Mouse (Mus musculus) hindbrain, embryonic 11.5 days (tissue): ENCODE results near the gene Boc. TPM values are rescaled to one million over a fixed set of nuclear protein-coding genes. Genes with fewer than 3 reads are reported as not detected.

Experiments
- ATAC-seq: fragments of 200-750 bp; cut with Nextera tagmentation; 2 replicates; pipeline ENCODE4 v1.8.0; 2017; ENCODE audit warnings: mild to moderate bottlenecking, moderate TSS enrichment, moderate library complexity; ENCODE audit not compliant: low FRiP score
- DNase-seq: peaks from one replicate; pipeline ENCODE4 v3.0.0-alpha.2; 2015; ENCODE audit warnings: low spot score
- H3K27ac ChIP-seq: fragments of 300-500 bp; sonication (generic); 2 replicates; pipeline ENCODE4 v1.5.1; 2014; ENCODE audit warnings: mild to moderate bottlenecking, low read depth, low read length
- H3K27me3 ChIP-seq: fragments of 300-500 bp; sonication (generic); 2 replicates; pipeline ENCODE4 v1.6.1; 2014; ENCODE audit warnings: mild to moderate bottlenecking, low read length, moderate library complexity, mixed read lengths; ENCODE audit not compliant: control insufficient read depth, insufficient read depth
- H3K36me3 ChIP-seq: fragments of 300-500 bp; sonication (generic); 2 replicates; pipeline ENCODE4 v1.6.1; 2014; ENCODE audit warnings: mild to moderate bottlenecking, low read length, moderate library complexity, mixed read lengths; ENCODE audit not compliant: control insufficient read depth, insufficient read depth
- H3K4me1 ChIP-seq: fragments of 300-500 bp; sonication (generic); replicated peaks from 2 replicates; pipeline ENCODE4 v1.6.1; 2014; ENCODE audit warnings: low read length, mixed read lengths; ENCODE audit not compliant: control insufficient read depth, insufficient read depth
- H3K4me2 ChIP-seq: fragments of 300-500 bp; sonication (generic); replicated peaks from 2 replicates; pipeline ENCODE4 v1.6.1; 2014; ENCODE audit warnings: mild to moderate bottlenecking, low read depth, low read length
- H3K4me3 ChIP-seq: fragments of 300-500 bp; sonication (generic); 2 replicates; pipeline ENCODE4 v1.5.1; 2014; ENCODE audit warnings: low read depth, low read length
- H3K9ac ChIP-seq: fragments of 300-500 bp; sonication (generic); 2 replicates; pipeline ENCODE4 v1.6.1; 2014; ENCODE audit warnings: low read depth, low read length
- H3K9me3 ChIP-seq: fragments of 300-500 bp; sonication (generic); 2 replicates; pipeline ENCODE4 v1.6.1; 2016; ENCODE audit warnings: low read length; ENCODE audit not compliant: control insufficient read depth
- WGBS: fragments of 180-500 bp; shearing (Covaris S2); extraction: QIAGEN DNeasy Blood & Tissue Kit; methylation state at CpG from one replicate; pipeline ENCODE4 v1.1.7; 2014; 5-methylcytosine and 5-hydroxymethylcytosine counted together
- polyA plus RNA-seq: library from polyadenylated mRNA; unstranded; fragments of >200 nt; fragmentation: Nextera tagmentation; extraction: Ambion mirVana; gene quantifications from 2 replicates; pipeline ENCODE4 v1.2.1, GENCODE M21; 2014

Gene Boc
- polyA plus RNA-seq, 1 experiment from 2014 or later = 34.3 TPM

- Histone ChIP-seq H3K27me3 (no peaks in the 10 kb centered on the region), H3K4me1 (peaks cover 2% of the 10 kb centered on the region), H3K36me3 (no peaks in the 10 kb centered on the region), H3K4me2 (peak overlapping the region; percentile 71), H3K9me3 (no peaks in the 10 kb centered on the region), H3K4me3 (peak overlapping the region; percentile 93), H3K27ac (peak overlapping the region; percentile 94), H3K9ac (peak overlapping the region; percentile 99)
- DNase-seq = no peak
- WGBS = 12% methylated on average over 7 of the region's 7 CpGs
- no peak for ATAC-seq
Measured at GRCm38 (mm10) chr16:44557084-44557483, 1.6 kb downstream of the Boc start.

- H3K9me3 ChIP-seq = no peaks in the 10 kb centered on the region
- 28% methylated on average over 9 of the region's 9 CpGs for WGBS
Measured at GRCm38 (mm10) chr16:44555791-44556709, 2.6 kb downstream of the Boc start.

GRCm38 (mm10) chr16:44553861-44554260, 4.8 kb downstream of the Boc start:
- H3K9me3 ChIP-seq = no peaks in the 10 kb centered on the region
- H3K4me1 ChIP-seq = peaks cover 12% of the 10 kb centered on the region
- peak overlapping the region; percentile 8; the same call in 1 of the 2 replicates for H3K4me3 ChIP-seq
- no peaks in the 10 kb centered on the region for H3K27me3 ChIP-seq
- 62% methylated on average over 8 of the region's 8 CpGs for WGBS
- DNase-seq (no peak), ATAC-seq (no peak)
- H3K4me2 ChIP-seq = peak overlapping the region; percentile 32
- peak overlapping the region; percentile 15; the same call in 1 of the 2 replicates for H3K9ac ChIP-seq
- no peaks in the 10 kb centered on the region for H3K36me3 ChIP-seq
- 0 out of 2 replicates have a peak overlapping the region, but pooled peaks have one; percentile 24 for H3K27ac ChIP-seq

More at GRCm38 (mm10) chr16:44555791-44556709, 2.6 kb downstream of the Boc start:
- DNase-seq (no peak), ATAC-seq (peak; percentile 20; the same call in 1 of the 2 replicates)
- H3K4me1 ChIP-seq = peaks cover 8% of the 10 kb centered on the region
- H3K4me3 ChIP-seq = peak overlapping the region; percentile 93
- H3K36me3 ChIP-seq = no peaks in the 10 kb centered on the region
- H3K27ac ChIP-seq = peak overlapping the region; percentile 94
- no peaks in the 10 kb centered on the region for H3K27me3 ChIP-seq
- peak overlapping the region; percentile 99 for H3K9ac ChIP-seq
- peak overlapping the region; percentile 71 for H3K4me2 ChIP-seq

GRCm38 (mm10) chr16:44552726-44553125, 6.0 kb downstream of the Boc start:
- no peaks in the 10 kb centered on the region for H3K36me3 ChIP-seq
- no peaks in the 10 kb centered on the region for H3K27me3 ChIP-seq
- H3K27ac ChIP-seq = no peak overlapping the region
- H3K4me3 ChIP-seq = no peak overlapping the region
- ATAC-seq (no peak), DNase-seq (no peak)
- WGBS = 82% methylated on average over 5 of the region's 5 CpGs
- no peak overlapping the region for H3K9ac ChIP-seq
- peaks cover 12% of the 10 kb centered on the region for H3K4me1 ChIP-seq
- H3K9me3 ChIP-seq = no peaks in the 10 kb centered on the region
- no peak overlapping the region for H3K4me2 ChIP-seq

- H3K4me1 ChIP-seq = peaks cover 15% of the 10 kb centered on the region
- 66% methylated on average over 2 of the region's 2 CpGs for WGBS
Measured at GRCm38 (mm10) chr16:44552036-44552435, 6.7 kb downstream of the Boc start.

GRCm38 (mm10) chr16:44551491-44551890, 7.2 kb downstream of the Boc start:
- Histone ChIP-seq H3K36me3 (no peaks in the 10 kb centered on the region), H3K27ac (no peak overlapping the region), H3K9ac (no peak overlapping the region), H3K4me3 (no peak overlapping the region), H3K27me3 (no peaks in the 10 kb centered on the region), H3K9me3 (no peaks in the 10 kb centered on the region), H3K4me2 (no peak overlapping the region), H3K4me1 (peaks cover 18% of the 10 kb centered on the region)
- WGBS = 36% methylated on average over 5 of the region's 5 CpGs
- no peak for DNase-seq
- ATAC-seq = no peak

More at GRCm38 (mm10) chr16:44552036-44552435, 6.7 kb downstream of the Boc start:
- H3K4me2 ChIP-seq = 0 out of 2 replicates have a peak overlapping the region, but pooled peaks have one; percentile 3
- no peaks in the 10 kb centered on the region for H3K9me3 ChIP-seq
- H3K9ac ChIP-seq = no peak overlapping the region
- ATAC-seq (no peak), DNase-seq (no peak)
- no peaks in the 10 kb centered on the region for H3K27me3 ChIP-seq
- H3K36me3 ChIP-seq = no peaks in the 10 kb centered on the region
- no peak overlapping the region for H3K27ac ChIP-seq
- H3K4me3 ChIP-seq = no peak overlapping the region

- WGBS = 34% methylated on average over 5 of the region's 5 CpGs
- H3K4me2 ChIP-seq = peak overlapping the region; percentile 14; the same call in 1 of the 2 replicates
- H3K27ac ChIP-seq = 0 out of 2 replicates have a peak overlapping the region, but pooled peaks have one; percentile 51
- H3K27me3 ChIP-seq = no peaks in the 10 kb centered on the region
- no peaks in the 10 kb centered on the region for H3K36me3 ChIP-seq
- ATAC-seq (peak; percentile 11; the same call in 1 of the 2 replicates), DNase-seq (no peak)
- H3K9me3 ChIP-seq = no peaks in the 10 kb centered on the region
- peaks cover 19% of the 10 kb centered on the region for H3K4me1 ChIP-seq
- no peak overlapping the region for H3K9ac ChIP-seq
- no peak overlapping the region; the same call in 1 of the 2 replicates for H3K4me3 ChIP-seq
Measured at GRCm38 (mm10) chr16:44550843-44551242, 7.9 kb downstream of the Boc start.

GRCm38 (mm10) chr16:44549867-44550679, 8.6 kb downstream of the Boc start:
- ATAC-seq (no peak), DNase-seq (no peak)
- Histone ChIP-seq H3K4me1 (peaks cover 20% of the 10 kb centered on the region), H3K4me3 (no peak overlapping the region), H3K9me3 (no peaks in the 10 kb centered on the region), H3K27me3 (no peaks in the 10 kb centered on the region), H3K27ac (no peak overlapping the region), H3K36me3 (no peaks in the 10 kb centered on the region), H3K9ac (no peak overlapping the region), H3K4me2 (no peak overlapping the region)
- WGBS = 50% methylated on average over 7 of the region's 7 CpGs
